Mouse (Mus musculus) ES-Bruce4 (cell line): ENCODE data around the gene Mup19.
"Not testable (repeated sequence)": the region's sequence is repeated elsewhere in the genome, so short reads cannot be mapped to it uniquely, and the experiment has no call there.

Experiments
- CTCF ChIP-seq: IDR thresholded peaks from one replicate; pipeline ENCODE4 v1.8.1; 2011; ENCODE audit warnings: low read depth, low read length
- POLR2A ChIP-seq: IDR thresholded peaks from one replicate; pipeline ENCODE4 v1.8.1; 2011; ENCODE audit warnings: low read length; ENCODE audit not compliant: insufficient read depth

- TF ChIP-seq CTCF = peak; percentile 71
- not testable (repeated sequence) for TF ChIP-seq POLR2A
Measured at GRCm38 (mm10) chr4:61811193-61811592, 29.1 kb upstream of the Mup19 start.
